Mouse (Mus musculus) brain, embryonic 18.5 days (tissue): ENCODE results near the gene Map1lc3b.

Source experiments
- DNase-seq: peaks from one replicate; pipeline ENCODE4 v3.0.0-alpha.2; 2012; ENCODE audit warnings: low read depth, low spot score

The Map1lc3b gene

GRCm38 (mm10) chr8:121607661-121608060 is 17.5 kb downstream of the Map1lc3b start:
- no peak for DNase-seq

GRCm38 (mm10) chr8:121609251-121609650 is 19.1 kb downstream of the Map1lc3b start:
- no peak for DNase-seq

- DNase-seq, result no peak
Observed at GRCm38 (mm10) chr8:121609916-121610315, 19.8 kb downstream of the Map1lc3b start.

GRCm38 (mm10) chr8:121613419-121613818 is 23.3 kb downstream of the Map1lc3b start:
- no peak for DNase-seq

- DNase-seq, result no peak
Observed at GRCm38 (mm10) chr8:121619401-121619995, 29.3 kb downstream of the Map1lc3b start.

GRCm38 (mm10) chr8:121620801-121621516 is 30.8 kb downstream of the Map1lc3b start:
- DNase-seq, result no peak

GRCm38 (mm10) chr8:121621879-121622278 is 31.7 kb downstream of the Map1lc3b start:
- DNase-seq, result no peak

- DNase-seq, result no peak
Observed at GRCm38 (mm10) chr8:121623043-121623442, 32.9 kb downstream of the Map1lc3b start.

- DNase-seq, result no peak
Observed at GRCm38 (mm10) chr8:121628681-121629080, 38.5 kb downstream of the Map1lc3b start.

- DNase-seq, result no peak
Observed at GRCm38 (mm10) chr8:121631645-121632071, 41.5 kb downstream of the Map1lc3b start.

GRCm38 (mm10) chr8:121632401-121632800 is 42.2 kb downstream of the Map1lc3b start:
- DNase-seq, result no peak

- DNase-seq, result no peak
Observed at GRCm38 (mm10) chr8:121635534-121635933, 45.4 kb downstream of the Map1lc3b start.

GRCm38 (mm10) chr8:121636180-121636579 is 46.0 kb downstream of the Map1lc3b start:
- DNase-seq, result no peak

GRCm38 (mm10) chr8:121642804-121643203 is 52.6 kb downstream of the Map1lc3b start:
- DNase-seq, result no peak

- no peak for DNase-seq
Observed at GRCm38 (mm10) chr8:121643384-121643783, 53.2 kb downstream of the Map1lc3b start.

GRCm38 (mm10) chr8:121647511-121648215 is 57.5 kb downstream of the Map1lc3b start:
- no peak for DNase-seq
